Mouse (Mus musculus) hindlimb bud, embryonic 11.5 days (tissue): ENCODE measurements around the gene Gnpnat1.
A peak's percentile ranks its signal among the peaks of the same experiment; 100 is the strongest.

ENCODE experiments used
- DNase-seq: peaks from one replicate; pipeline ENCODE4 v3.0.0-alpha.2; 2012; ENCODE audit warnings: low read depth, low spot score; ENCODE audit errors: extremely low spot score

The Gnpnat1 gene

DNA sequence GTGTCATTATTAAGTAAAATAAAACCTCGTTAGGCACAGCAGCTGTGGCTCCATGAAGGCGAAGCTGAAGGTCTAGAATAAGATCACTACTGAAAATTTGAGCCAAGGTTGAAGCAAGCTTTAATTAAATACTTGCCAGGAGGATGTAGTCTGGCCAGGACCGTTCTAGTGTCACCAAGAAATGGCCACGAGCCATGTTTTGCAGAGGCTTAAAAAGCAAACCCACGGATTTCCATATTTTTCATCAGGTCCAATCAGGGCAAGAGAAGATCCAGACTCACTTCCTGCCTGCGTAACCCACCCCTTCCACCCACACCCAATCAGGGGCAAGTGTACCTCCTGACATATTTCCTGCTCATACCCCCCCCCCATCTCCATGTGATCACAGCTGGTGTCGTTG lies 1.1 kb downstream of the Gnpnat1 start:
- DNase-seq: no peak

DNA sequence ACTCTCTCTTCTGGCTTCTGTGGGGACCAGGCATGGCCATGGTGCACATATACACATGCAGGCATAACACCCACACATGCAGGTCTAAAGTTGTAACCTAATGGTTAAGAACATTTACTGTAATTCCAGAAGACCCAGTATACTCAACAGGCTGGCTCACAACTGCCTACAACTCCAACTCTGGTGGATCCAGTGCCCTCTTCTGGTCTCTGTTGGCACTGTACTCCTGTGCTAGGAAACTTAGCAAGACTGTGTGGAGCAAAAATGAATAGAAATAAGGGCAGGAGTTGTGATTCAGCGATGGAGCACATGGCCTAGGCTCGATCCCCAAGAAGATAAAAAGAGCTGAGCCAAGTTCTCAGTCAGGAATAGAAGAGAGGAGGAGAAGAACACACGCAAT lies 4.9 kb downstream of the Gnpnat1 start:
- DNase-seq: no peak

DNA sequence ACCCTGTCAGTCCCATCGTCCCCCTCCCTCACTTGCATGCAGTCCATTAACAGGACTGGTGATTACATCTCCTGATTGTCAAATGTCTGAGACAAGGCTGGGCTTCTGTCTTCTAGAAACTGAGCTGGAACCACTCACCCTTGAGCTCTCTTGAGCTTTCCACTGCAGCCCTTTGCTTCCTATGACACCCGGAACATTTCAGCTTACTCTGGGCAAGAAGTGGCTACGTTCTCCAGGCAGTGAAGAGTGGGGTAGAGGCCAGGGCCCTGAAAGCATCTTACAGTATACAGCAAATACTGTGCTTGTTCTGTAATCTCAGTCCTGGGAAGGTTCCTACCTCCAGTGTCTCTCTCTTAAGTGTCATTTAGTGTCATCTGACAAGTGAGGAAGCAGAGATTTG lies 15.5 kb downstream of the Gnpnat1 start:
- no peak for DNase-seq

DNA sequence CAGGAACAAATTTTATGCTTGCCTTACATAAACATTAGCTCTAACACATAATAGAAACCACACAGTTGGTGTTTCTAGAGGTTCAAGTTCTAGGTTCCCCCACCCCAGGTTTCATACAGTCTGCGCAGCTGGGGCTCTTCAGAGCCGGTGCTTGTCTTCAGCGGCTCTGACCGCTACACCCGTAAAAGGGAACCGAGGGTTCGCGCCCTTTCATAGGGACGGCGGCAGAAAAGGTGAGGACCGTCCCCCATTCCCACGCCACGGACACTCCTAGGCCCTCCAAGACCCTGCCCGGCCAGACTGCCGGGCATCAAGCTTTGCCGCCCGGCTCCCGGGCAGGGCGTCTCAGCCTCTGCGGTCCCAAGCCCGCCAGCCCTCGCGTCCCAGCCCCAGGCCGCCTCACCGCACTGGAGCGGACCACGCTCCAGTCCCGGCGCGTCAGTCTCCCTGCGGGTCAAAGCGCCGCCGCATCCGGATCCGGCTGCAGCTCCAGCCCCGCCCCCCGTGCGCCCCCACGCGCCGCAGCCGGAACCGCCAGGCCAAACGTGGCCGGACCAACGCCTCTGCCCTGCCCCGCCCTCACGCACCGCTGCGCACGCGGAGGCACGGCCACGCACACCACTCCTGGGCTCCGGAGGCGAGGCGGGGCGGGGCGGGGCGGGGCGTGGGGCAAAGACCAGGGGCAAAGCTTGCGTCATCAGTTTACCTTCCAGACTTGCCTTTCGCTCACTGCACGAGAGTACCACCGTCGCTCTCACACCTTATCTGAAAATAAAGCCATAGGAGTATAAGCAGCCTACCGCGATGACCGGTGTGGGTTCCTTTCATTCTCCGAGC lies 16.1 kb downstream of the Gnpnat1 start:
- DNase-seq: no peak

DNA sequence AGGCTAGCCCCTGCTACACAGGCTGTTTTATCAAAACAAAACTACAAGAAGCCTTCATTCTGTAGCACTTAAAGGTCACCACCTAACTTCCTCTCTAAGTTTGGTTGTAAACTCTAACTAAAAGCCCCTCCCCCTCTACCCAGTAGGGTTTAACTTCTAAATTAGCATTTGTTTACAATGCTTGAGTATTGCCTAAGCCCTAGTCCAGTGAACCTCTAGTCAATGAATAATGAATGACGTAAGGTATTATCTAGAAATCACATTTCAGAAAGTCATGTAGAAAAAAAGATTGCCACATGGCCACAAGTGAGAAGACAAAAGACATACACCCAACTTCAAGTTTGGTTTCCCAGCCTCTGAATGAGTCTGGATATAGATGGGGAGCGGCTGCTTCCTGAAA lies 17.2 kb downstream of the Gnpnat1 start:
- no peak for DNase-seq

DNA sequence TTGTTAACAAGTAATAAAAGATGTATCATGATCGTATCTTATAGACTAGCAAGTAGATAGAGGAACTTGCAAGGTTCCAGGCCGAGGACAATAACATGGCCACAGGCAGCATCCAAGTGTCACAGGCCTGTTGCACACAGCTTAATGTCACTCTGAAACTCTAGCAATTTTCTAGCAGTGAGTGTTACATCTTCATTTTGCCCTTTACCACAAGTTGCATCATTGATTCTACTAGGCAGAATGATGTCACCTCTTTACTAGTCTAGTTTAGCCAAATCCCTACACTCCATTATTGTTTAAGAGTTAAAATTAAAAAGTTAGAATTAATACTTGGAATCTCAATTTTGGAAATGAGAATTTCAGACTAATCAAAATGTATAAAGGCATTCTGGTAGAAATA lies 19.1 kb downstream of the Gnpnat1 start:
- DNase-seq: no peak

DNA sequence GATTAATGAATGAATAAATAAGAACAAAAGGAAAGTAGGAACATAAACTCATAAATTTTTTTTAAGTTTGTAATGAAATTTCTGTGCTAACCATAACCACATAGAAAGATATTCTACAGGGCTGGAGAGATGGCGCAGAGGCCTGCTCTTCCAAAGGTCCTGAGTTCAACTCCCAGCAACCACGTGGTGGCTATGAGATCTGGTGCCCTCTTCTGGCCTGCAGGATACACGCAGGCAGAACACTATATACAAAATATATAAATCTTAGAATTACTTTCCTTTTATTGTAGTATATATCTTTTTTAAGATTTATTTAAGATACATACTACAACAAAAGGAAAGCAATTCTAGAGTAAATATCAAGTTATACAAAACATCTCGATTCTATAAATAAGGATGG lies 21.8 kb downstream of the Gnpnat1 start:
- DNase-seq: no peak

DNA sequence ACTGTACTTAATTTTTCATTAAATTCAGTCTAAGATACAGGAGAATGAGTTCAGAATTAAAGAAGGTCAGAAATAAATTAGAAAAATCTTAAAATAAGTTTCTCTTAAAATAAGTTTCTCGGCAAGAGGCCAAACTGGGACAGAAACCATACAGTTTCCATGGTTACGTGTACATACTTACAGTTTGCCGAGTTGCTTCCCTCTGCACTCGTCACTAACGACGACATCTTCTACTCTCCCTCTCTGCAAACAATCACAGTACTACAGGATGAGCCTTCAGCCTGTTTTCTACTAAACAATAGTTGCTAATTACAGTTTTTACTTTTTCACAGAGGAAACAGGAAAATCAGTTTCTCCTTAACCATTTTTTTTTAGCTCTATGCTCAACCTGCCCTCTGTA lies 24.0 kb downstream of the Gnpnat1 start:
- DNase-seq: no peak

DNA sequence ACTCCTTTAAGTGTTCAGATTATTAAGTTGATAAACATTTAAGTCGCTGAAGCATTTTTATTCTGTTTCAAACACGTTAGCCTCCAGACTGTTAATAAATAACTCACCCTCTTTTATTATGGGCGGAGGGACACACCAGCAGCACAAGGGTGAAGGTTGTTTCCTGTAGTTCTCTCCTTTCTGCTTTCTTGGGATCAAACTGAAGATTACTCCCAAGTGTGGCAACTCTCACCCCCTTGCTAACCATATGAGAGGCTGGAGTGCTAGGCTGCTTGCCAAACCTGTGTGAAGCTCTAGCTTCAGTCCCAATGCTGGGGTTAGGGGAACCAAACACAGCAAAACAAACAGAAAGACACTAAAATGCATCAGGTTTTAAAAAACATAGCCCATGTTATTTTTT lies 25.9 kb downstream of the Gnpnat1 start:
- DNase-seq: no peak

DNA sequence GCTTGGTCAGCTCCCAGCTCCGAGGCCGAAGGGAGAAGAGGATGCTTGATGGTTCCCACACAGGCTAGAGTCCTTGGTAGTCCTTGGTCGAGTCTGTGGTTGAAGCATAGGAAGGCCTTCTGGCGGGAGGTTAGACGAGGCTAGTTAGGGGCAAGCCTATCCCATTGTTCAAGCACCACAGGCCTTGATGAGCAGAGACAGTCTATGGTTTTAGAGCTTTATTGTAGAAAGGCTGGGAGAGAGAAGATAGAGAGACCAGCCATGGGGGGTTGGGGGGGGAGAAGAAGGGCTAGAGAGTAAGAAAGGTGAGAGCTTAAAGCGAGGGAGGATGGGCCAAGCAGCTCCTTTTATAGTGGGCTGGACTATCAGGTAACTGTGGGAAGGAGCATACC lies 39.5 kb downstream of the Gnpnat1 start:
- no peak for DNase-seq

DNA sequence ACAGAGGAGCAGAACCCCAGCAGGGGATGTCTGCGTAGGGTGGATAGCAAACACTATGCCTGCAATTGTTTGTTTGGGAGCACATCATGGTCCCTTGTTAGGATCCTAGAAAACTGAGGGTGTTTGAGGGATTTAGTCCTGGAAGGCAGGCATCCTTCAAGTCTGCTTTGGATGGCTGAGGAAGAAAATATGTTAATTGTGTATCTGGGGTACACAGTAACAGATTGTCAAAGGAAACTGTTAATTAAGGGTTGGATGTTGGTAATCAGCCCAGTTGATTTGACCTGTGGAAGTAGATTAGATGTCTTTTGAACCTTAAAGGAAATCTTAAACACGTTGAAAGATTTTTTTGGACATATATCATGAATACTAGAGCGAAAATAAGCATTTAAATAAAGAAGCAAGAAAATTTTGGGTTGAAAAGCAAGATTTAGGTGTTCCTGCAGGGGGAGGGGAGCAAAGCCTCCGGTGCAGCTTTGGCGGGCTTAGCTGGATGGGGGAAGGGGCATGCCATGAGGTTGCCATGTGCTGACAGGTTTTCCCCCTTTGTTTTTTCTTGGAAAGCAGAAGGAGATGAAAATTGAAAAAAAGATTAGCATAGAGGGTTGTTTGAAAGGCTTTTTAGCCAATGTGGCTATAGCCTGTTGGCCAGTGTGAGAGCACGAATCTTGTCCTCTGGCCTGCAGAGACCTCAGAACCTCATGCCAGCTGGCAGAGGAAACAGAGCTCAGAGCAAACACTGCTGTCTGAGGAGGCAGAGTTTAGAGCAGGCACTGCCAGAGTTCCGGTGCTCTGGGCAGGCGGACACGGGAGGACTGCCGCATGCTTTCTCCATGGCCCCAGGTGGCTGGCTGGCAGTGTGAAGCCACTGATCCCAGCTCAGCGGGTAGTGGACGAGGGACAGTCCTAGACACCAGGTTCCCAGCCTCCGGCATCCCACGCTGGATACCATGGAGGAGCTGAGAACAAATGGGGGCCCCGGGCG lies 40.2 kb downstream of the Gnpnat1 start:
- DNase-seq: no peak

DNA sequence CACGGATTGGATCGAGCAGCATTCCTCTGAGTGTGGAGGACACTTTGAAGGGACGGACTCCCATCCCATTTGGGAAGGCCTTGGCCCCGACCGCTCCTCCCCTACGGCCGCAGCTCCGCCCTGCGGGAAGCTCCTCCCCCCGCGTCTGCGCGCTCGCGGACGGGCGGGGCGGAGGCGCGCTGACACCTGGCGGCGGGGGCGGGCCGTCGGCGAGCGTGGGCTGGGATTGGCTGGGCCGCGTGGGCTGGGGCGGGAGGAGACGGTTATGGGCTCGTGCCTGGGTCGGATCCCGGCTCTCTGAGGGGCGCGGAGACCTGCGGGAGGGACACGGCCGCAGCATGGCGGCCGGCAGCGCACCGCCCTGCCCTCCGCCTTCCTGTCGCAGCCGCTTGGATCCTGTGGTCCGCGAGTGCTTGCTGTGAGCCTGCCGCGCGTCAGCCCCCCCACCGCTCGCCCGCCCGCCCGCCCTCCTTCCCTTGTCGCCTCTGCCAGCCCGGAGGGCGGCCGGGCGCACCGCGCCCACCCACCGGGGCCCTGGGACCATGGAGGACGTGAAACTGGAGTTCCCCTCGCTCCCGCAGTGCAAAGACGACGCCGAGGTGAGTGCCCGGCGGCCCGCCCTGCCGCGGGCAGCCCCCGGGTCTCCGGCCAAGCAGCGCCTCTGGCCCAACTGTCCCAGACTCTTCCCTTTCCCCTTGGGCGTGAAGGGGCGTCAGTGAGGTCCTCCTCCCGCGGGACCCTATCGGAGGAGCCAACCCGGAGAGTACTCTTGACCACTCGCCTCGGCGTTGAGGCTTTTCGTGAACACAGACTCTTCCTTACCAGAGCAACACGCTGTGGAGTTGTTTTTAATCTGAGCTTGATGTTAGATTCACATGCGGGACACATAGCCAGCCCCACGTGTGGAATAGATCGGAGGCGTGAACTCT lies 53.5 kb downstream of the Gnpnat1 start, which contains the start of gene Styx:
TSS of gene Styx (plus strand) at position 163 of the 929 bp plus-strand sequence.
- peak; percentile 33 for DNase-seq

DNA sequence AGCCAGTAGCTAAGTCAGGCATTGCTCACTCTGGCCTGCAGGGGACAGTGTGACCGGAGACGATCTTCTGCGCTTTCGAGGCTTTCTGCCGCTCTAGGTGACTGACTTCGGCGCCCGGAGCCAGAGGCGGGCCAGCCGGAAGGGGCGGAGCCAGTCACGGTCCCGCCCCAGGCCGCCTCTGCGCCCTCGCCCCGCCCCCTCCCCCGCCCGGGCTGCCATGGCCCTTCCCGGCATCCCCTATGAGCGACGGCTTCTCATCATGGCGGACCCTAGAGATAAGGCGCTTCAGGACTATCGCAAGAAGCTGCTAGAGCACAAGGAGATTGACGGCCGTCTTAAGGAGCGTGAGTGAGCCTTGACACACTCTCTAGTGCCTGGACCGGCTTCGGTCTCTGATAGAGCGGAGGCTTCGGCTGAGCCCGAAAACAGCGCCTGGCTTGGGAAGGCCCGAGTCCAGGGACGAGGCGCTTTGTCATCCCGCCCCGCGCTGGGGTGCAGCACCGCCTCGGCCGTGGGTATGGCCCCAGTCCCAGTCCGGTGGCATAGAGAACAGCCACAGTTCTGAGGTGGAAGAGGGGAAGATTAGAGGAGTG lies 75.0 kb downstream of the Gnpnat1 start, which contains the start of gene Psmc6:
TSS of gene Psmc6 (plus strand) at position 200 of the 593 bp plus-strand sequence.
- DNase-seq: peak; percentile 71

DNA sequence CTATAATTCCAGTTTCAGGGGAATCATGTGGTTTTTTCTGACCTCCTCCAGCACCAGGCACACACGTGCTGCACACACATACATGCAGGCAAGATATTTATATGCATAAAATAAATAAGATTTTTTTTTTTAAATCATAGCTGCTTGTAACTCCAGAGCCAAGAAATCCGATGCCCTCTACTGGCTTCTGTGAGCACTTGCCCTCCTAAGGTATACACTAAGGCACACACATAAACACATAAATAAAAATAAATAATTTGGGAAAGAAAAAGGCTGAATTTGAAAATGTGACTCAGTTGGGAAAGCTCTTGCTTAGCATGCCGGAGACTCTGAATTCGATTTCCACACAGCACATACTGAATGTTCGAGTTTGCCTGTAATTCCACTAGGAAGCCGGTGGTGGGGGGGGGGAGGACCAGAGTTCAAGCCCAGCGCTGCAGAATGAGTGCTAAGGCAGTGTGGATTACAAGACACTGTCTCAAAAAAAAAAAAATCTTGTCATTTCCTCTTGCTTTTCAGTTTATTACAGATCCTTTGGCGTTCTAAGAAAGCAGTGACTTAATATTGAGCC lies 75.6 kb downstream of the Gnpnat1 start:
- no peak for DNase-seq

DNA sequence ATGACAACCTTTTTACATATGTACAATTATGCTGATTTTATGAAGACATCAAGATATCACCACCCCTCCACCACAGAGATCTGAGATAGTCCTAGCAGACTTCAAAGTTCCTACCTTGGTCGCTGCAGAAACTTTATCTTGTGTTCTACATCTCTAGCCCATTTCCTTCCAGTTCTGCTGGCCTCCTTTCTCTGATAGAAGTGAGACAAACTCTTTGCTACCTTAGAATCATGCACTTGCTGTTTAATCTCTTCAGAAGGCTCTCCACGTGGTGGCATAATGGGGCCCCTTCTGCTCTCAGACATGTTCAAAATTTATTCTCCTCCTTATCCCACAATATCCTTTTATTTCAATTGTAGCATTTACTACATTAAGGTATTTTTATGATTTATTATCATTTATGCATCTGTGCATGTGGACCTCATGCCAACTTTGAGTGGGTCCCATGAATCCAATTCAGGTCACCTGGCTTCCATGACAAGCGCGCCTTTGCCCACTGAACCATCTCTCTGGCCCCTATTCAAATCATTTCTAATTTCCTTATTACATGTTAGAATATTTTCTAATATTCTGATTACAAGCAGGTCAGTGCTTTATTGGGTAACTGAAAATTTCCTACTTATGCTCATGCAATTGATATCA lies 76.5 kb downstream of the Gnpnat1 start:
- DNase-seq: no peak
